Mouse (Mus musculus) CH12F3 (cell line): ENCODE results near the gene Grasp.

Source experiments
- in situ Hi-C: fragments of 300-500 bp; cut with MboI; formaldehyde crosslinking; loops from 2 replicates; pipeline ENCODE4 v1.14.3; 2020; ENCODE audit warnings: low sequenced_read_pairs

Grasp gene

GRCm38 (mm10) chr15:101194951-101195823 lies 28.8 kb upstream of the Grasp start:
- in situ Hi-C loops = no loop called here

GRCm38 (mm10) chr15:101196079-101196795 lies 27.8 kb upstream of the Grasp start:
- in situ Hi-C loops = no loop called here

GRCm38 (mm10) chr15:101196961-101197360 lies 27.0 kb upstream of the Grasp start:
- in situ Hi-C loops = no loop called here

- in situ Hi-C loops = no loop called here
Measured at GRCm38 (mm10) chr15:101197497-101198179, 26.4 kb upstream of the Grasp start.

- in situ Hi-C loops = no loop called here
Measured at GRCm38 (mm10) chr15:101198218-101198617, 25.8 kb upstream of the Grasp start.

GRCm38 (mm10) chr15:101198850-101199249 lies 25.1 kb upstream of the Grasp start:
- in situ Hi-C loops = no loop called here

GRCm38 (mm10) chr15:101200777-101201295 lies 23.2 kb upstream of the Grasp start:
- in situ Hi-C loops = no loop called here

- in situ Hi-C loops = no loop called here
Measured at GRCm38 (mm10) chr15:101201414-101201813, 22.6 kb upstream of the Grasp start.

- in situ Hi-C loops = no loop called here
Measured at GRCm38 (mm10) chr15:101203673-101204072, 20.3 kb upstream of the Grasp start.

- in situ Hi-C loops = no loop called here
Measured at GRCm38 (mm10) chr15:101204781-101205180, 19.2 kb upstream of the Grasp start.

- in situ Hi-C loops = no loop called here
Measured at GRCm38 (mm10) chr15:101210228-101210627, 13.8 kb upstream of the Grasp start.

GRCm38 (mm10) chr15:101210998-101211613 lies 12.9 kb upstream of the Grasp start:
- in situ Hi-C loops = no loop called here

- in situ Hi-C loops = no loop called here
Measured at GRCm38 (mm10) chr15:101212435-101212834, 11.6 kb upstream of the Grasp start.

GRCm38 (mm10) chr15:101215136-101215535 lies 8.9 kb upstream of the Grasp start:
- in situ Hi-C loops = no loop called here

GRCm38 (mm10) chr15:101216036-101216435 lies 8.0 kb upstream of the Grasp start:
- in situ Hi-C loops = no loop called here

- in situ Hi-C loops = no loop called here
Measured at GRCm38 (mm10) chr15:101220905-101221297, 3.1 kb upstream of the Grasp start.

GRCm38 (mm10) chr15:101221298-101222104 lies 2.5 kb upstream of the Grasp start:
- in situ Hi-C loops = no loop called here

GRCm38 (mm10) chr15:101222897-101223482 lies 998 bp upstream of the Grasp start:
- in situ Hi-C loops = no loop called here

- in situ Hi-C loops = no loop called here
Measured at GRCm38 (mm10) chr15:101223596-101223995, 392 bp upstream of the Grasp start.

- in situ Hi-C loops = no loop called here
Measured at GRCm38 (mm10) chr15:101224977-101225376, 989 bp downstream of the Grasp start.
